Mouse (Mus musculus) adrenal gland, postnatal 14 days (tissue): ENCODE measurements at regions not wholly inside any gene's neighbourhood (a gene's known extent, or its start where the extent isn't known, plus 50 kb on each side); places are given as distances from the start of the nearest gene placed in this dataset.
"Not testable (repeated sequence)": the region's sequence is repeated elsewhere in the genome, so short reads cannot be mapped to it uniquely, and the experiment has no call there.

Experiments
- DNase-seq: peaks from one replicate; pipeline ENCODE4 v3.0.0; 2021; ENCODE audit warnings: mixed read lengths

DNA sequence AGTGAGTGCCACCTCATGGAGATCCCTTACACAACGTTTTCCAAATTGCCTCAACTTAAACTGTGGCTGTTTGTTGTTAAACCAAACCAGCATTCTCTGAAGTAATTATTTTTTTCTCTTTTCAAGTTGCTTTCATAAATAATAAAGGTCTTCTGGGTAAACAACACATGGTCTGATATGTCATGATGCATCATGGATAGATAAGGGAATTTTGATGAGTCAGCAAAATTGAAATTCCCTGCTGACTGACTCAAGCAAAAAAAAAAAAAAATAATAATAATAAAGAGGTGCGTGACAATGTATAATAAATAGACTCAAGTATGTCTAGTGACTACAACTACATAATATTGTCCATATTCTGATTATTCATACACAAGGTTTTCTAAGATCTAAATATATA lies 201.8 kb downstream of the Adgb start:
- DNase-seq, result no peak

DNA sequence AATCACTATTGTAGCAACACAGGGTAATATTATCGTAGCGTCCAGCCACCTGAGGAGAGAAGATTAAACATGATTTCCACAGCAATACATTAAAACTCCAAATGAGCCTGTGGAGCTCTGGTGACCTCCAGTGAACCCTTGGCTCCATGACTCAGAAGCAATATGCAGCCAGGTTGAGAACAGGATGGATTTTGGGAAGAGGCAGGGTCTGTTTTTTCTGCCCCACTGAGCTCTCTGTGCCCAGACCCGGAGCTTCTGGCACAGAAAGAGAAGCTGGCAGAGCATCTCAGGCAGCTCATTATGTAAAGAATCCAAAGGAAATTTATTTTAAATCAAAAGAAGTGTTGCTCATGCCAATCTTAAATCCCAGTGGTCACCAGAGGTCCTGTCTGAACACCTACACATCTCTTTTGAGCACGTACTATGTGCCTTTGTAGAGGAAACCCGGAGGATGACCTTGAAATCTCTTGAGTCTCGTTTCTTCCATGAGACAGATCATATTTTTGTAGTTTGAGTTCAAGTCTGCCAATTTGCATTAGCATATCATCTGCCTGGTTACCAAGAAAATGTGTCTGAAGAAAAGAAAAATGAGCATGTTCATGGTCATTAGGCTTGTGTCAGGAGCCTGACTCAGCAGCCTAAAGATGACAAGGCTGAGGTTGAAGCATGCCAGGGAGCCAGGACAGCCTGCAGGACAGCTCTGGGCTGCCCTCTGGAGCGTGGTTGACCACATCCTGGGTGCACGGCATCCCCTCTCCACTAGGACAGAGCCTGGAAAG lies 219.4 kb downstream of the Adgb start:
- peak; percentile 70 for DNase-seq

GRCm38 (mm10) chr10:10252136-10252535 lies 220.0 kb downstream of the Adgb start:
- DNase-seq, result no peak

- DNase-seq, result no peak
These were observed 237.1 kb downstream of the Adgb start for GRCm38 (mm10) chr10:10234894-10235523.

DNA sequence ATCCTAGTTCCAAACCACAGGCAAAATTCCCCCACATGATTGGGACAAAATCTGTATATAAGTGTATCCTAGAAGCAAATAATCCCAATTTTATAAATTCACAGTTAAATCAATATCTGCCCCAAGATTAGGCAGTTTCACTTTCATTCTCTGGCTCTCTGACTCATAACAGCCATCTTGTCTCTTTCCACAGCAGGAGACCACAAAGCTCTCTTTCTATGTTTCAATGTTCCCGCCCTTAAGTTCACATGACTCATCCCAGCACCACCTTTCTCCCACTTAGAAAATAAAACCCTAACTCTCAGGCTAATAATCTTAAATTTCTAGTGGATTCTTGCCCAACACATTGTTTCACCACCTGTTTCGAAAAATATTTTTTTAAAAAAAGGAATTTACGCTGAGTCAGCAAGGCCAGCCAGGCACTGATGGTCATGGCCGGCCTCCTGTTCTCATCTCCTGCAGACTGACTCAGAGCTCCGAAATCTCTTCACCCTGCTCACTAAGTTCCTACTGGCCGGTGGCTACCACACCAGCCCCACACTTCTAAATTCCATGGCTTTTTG lies 247.5 kb downstream of the Adgb start:
- DNase-seq, result no peak

DNA sequence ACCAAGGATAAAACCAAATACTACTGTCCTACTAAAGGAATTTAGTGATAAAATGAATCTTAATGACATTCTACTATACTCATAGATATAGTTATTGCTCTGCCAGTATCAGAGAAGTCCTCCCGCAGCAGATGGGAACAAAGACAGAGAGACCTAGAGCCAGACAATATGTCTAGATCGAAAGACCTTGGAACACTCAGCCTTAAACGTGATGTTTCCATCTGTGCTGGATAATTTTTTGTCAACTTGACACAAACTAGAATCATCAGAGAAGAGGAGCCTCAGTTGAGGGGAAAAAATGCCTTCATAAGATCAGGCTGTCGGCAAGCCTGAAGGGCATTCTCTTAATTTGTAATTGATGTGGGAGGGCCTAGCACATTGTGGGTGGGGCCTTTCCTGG lies 252.4 kb downstream of the Adgb start:
- DNase-seq, result no peak

DNA sequence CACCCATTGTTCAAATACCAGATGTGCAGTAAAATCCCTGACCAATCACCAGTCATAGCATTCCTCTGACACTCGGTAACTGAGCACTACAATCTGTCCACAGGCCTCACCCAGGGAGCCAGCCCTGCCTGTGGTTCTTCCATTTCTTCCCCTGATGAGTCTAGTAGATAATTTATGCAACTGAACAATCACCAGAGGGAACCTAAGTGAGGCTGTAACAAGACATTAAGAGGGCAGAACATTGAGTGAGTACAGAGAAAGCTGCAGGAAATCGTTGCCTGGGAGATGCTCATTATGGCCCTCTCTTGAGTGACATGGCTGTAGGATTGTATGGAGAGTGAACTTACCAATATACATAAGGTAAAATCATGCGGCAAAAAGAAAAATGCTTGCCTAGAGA lies 255.2 kb downstream of the Adgb start:
- DNase-seq, result no peak

- DNase-seq, result no peak
These were observed 256.8 kb downstream of the Adgb start for GRCm38 (mm10) chr10:10215376-10215775.

GRCm38 (mm10) chr10:10208354-10208753 lies 263.8 kb downstream of the Adgb start:
- no peak for DNase-seq

GRCm38 (mm10) chr10:10205805-10206520 lies 266.2 kb downstream of the Adgb start:
- peak; percentile 31 for DNase-seq

DNA sequence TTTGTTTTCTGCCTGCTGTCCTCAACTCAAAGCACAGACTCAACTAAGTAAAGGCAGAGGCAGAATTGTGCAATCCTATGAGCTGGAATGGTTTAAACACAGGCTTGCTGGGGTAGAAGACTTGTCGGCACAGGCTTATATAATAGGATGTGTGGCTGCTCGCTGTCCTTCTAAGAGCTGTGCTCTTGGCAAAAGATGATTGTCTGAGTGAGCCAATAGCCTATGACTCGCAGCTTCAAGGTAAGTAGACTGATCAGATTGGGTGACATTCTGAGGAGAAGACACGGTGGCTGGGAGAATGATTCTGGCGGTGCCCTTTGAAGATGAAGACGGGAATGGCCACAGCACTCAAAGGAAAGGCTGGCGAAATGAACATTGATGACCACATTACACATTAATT lies 268.1 kb downstream of the Adgb start:
- no peak for DNase-seq

- DNase-seq, result no peak
These were observed 281.8 kb downstream of the Adgb start for GRCm38 (mm10) chr10:10190308-10190707.

DNA sequence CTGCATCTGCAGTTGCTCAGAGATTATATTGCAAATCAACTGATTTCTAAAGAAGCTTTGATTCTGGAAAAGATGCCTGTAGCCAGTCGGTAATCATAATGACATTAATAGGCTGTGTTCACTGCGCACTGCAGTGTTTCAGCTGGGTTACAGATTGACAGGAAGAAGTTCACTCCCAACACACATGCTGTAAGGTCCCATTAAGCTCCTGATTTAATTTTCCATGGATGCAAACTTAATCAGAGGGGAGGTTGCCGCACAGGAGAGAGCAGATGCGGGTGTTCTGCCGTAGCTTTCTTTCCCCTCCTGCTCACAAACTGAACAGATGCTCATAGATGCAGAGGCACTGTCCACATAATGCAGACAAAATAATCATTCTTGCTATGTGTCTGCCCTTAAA lies 284.0 kb downstream of the Adgb start:
- DNase-seq, result no peak

DNA sequence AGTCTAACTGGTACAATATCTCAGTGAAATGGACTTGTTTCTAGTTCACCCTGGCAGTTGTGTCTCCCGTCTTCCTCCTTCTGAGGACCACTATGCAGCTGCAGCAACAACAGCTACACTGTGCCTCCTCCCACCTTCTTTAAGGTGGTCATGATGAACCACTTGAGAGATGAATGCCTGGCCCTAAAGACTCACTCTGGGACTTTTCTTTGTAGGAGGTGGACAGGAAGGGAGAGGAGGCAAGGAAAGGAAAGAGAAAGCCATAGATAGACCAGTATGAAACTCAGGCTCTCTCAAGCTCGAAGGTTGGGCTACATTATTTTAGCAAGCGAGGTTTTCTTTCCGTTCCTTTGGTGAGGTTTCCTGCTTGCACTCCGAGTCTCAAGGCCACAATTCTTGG lies 285.4 kb downstream of the Adgb start:
- DNase-seq, result no peak

GRCm38 (mm10) chr10:10185298-10185883 lies 284.5 kb upstream of the Stxbp5 start:
- no peak for DNase-seq

GRCm38 (mm10) chr10:10184386-10184785 lies 283.5 kb upstream of the Stxbp5 start:
- peak; percentile 9 for DNase-seq

- not testable (repeated sequence) for DNase-seq
These were observed 276.2 kb upstream of the Stxbp5 start for GRCm38 (mm10) chr10:10177037-10177436.
